Mouse (Mus musculus): Measurements from ENCODE around the gene Cabcoco1.

GRCm38 (mm10) chr10:68442713-68443112 lies 99.0 kb downstream of the Cabcoco1 start:
- no peak for TF ChIP-seq POLR2A (IDR thresholded peaks at IDR 0.05; ENCODE audit: borderline replicate concordance, low read depth, low read length)
- TF ChIP-seq CTCF (IDR thresholded peaks at IDR 0.05; ENCODE audit: low read depth, low read length), result no peak
